Mouse (Mus musculus): ENCODE results near the gene Abcf3.

Gene Abcf3

GRCm38 (mm10) chr16:20548096-20548948 is at the start of gene Abcf3:
TSS of gene Abcf3 (plus strand) at chr16:20548577.
- DNase-seq: peak; percentile 98 to 99

GRCm38 (mm10) chr16:20498677-20499475 is 49.5 kb upstream of the Abcf3 start, which contains the start of gene Eif2b5:
TSS of gene Eif2b5 (plus strand) at chr16:20498817.
- peak; percentile 90 to 96 for DNase-seq

GRCm38 (mm10) chr16:20506000-20506399 is 42.4 kb upstream of the Abcf3 start:
- DNase-seq: no peak

- DNase-seq: no peak
Measured at GRCm38 (mm10) chr16:20509349-20509748, 39.0 kb upstream of the Abcf3 start.

- no peak for DNase-seq
Measured at GRCm38 (mm10) chr16:20511277-20511847, 37.0 kb upstream of the Abcf3 start.

GRCm38 (mm10) chr16:20516032-20516431 is 32.3 kb upstream of the Abcf3 start:
- no peak for DNase-seq

GRCm38 (mm10) chr16:20516726-20517201 is 31.6 kb upstream of the Abcf3 start, which contains the start of gene Dvl3:
TSS of gene Dvl3 (plus strand) at chr16:20516982.
- DNase-seq: peak; percentile 72 to 73

GRCm38 (mm10) chr16:20517216-20517615 is 31.2 kb upstream of the Abcf3 start:
- DNase-seq: peak; percentile 26 to 44

GRCm38 (mm10) chr16:20517701-20518374 is 30.5 kb upstream of the Abcf3 start:
- DNase-seq: no peak

GRCm38 (mm10) chr16:20523886-20524285 is 24.5 kb upstream of the Abcf3 start:
- no peak for DNase-seq

- DNase-seq: no peak
Measured at GRCm38 (mm10) chr16:20528779-20529178, 19.6 kb upstream of the Abcf3 start.

- no peak for DNase-seq
Measured at GRCm38 (mm10) chr16:20529375-20529774, 19.0 kb upstream of the Abcf3 start.

GRCm38 (mm10) chr16:20530941-20531340 is 17.4 kb upstream of the Abcf3 start:
- no peak for DNase-seq

GRCm38 (mm10) chr16:20534617-20535295 is 13.6 kb upstream of the Abcf3 start:
- DNase-seq: no peak

- DNase-seq: peak; percentile 87 to 97
Measured at GRCm38 (mm10) chr16:20535296-20536080, 12.9 kb upstream of the Abcf3 start, which contains the start of gene Ap2m1. TSS of gene Ap2m1 (plus strand) at chr16:20535478.

GRCm38 (mm10) chr16:20536081-20536665 is 12.2 kb upstream of the Abcf3 start:
- no peak for DNase-seq

- DNase-seq: no peak
Measured at GRCm38 (mm10) chr16:20537071-20537471, 11.3 kb upstream of the Abcf3 start.

GRCm38 (mm10) chr16:20537601-20538320 is 10.6 kb upstream of the Abcf3 start:
- DNase-seq: no peak

- no peak for DNase-seq
Measured at GRCm38 (mm10) chr16:20539649-20540048, 8.7 kb upstream of the Abcf3 start.

- DNase-seq: no peak
Measured at GRCm38 (mm10) chr16:20540438-20540837, 7.9 kb upstream of the Abcf3 start.

All from thymus, adult 18-20 months (tissue).